29 mouse cellular contexts compared by ENCODE assay signal in the genomic region with DNA sequence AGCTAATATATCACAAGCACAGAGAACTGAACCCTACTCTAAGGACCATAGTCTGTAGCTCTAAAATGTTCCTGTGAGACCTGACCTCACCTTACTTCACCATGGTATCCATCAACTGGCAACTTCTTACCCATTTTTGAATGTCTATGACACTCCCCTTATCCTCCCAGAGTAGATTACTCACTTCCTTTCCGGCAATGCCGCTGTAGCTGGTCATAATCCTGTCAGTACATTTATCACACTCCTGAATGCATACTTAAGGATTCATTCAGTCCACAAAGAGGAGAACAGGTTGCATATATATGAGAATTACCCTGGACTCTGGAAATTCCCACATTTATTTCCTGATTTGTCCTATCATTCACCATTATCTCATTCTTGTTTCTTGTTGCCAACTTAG. TPM values are rescaled to one million over a fixed set of nuclear protein-coding genes. Genes with fewer than 3 reads are reported as not detected.
"Had no signal": no experiment of that assay in that cellular context is flagged by ENCODE, and none has a peak within 500 bp of the region (broad histone marks: within the 10 kb centered on the region; RNA-seq: fewer than 3 reads in every experiment).

No protein-coding gene starts in this region.

- H3K36me3 ChIP-seq: embryonic facial prominence, embryonic 10.5 days; embryonic facial prominence, embryonic 12.5 days; embryonic facial prominence, embryonic 13.5 days; embryonic facial prominence, embryonic 15.5 days; forebrain, embryonic 10.5 days; forebrain, embryonic 12.5 days; forebrain, embryonic 15.5 days had no signal

- H3K27ac ChIP-seq: embryonic facial prominence, embryonic 10.5 days; embryonic facial prominence, embryonic 12.5 days; embryonic facial prominence, embryonic 13.5 days; embryonic facial prominence, embryonic 15.5 days; forebrain, embryonic 10.5 days; forebrain, embryonic 12.5 days; forebrain, embryonic 13.5 days; forebrain, embryonic 15.5 days; gastrocnemius, adult 2 months; heart, adult 2 months had no signal

- H3K4me3 ChIP-seq: embryonic facial prominence, embryonic 10.5 days; embryonic facial prominence, embryonic 12.5 days; embryonic facial prominence, embryonic 13.5 days; embryonic facial prominence, embryonic 15.5 days; erythroblast, embryonic 14.5 days; forebrain, embryonic 10.5 days; forebrain, embryonic 12.5 days; forebrain, embryonic 13.5 days; forebrain, embryonic 15.5 days; gastrocnemius, adult 2 months; heart, adult 2 months had no signal

- H3K9me3 ChIP-seq: embryonic facial prominence, embryonic 10.5 days; embryonic facial prominence, embryonic 12.5 days; embryonic facial prominence, embryonic 13.5 days; embryonic facial prominence, embryonic 15.5 days; forebrain, embryonic 10.5 days; forebrain, embryonic 12.5 days; forebrain, embryonic 13.5 days; forebrain, embryonic 15.5 days had no signal

- H3K4me2 ChIP-seq: embryonic facial prominence, embryonic 12.5 days; embryonic facial prominence, embryonic 13.5 days; embryonic facial prominence, embryonic 15.5 days; forebrain, embryonic 12.5 days; forebrain, embryonic 13.5 days; forebrain, embryonic 15.5 days had no signal

- H3K27me3 ChIP-seq: embryonic facial prominence, embryonic 12.5 days; embryonic facial prominence, embryonic 13.5 days; embryonic facial prominence, embryonic 15.5 days; forebrain, embryonic 12.5 days; forebrain, embryonic 13.5 days; forebrain, embryonic 15.5 days had no signal

- H3K4me1 ChIP-seq: forebrain, embryonic 12.5 days had no signal

- DNase-seq: cerebellum, adult 9-11 months; cerebellum, postnatal 10 days; cerebellum, postnatal 14 days; cerebellum, postnatal 25 days; cerebellum, postnatal 36 days; embryo, embryonic 11 days; forebrain, postnatal 0 days; gastrocnemius, adult 2 months; gastrocnemius, postnatal 10 days; gastrocnemius, postnatal 14 days; gastrocnemius, postnatal 25 days; gastrocnemius, postnatal 36 days; heart, adult 18-20 months; heart, adult 2 months had no signal

- ATAC-seq: forebrain, embryonic 13.5 days; forebrain, embryonic 14.5 days; forebrain, embryonic 15.5 days; forebrain, embryonic 16.5 days; forebrain, postnatal 0 days had no signal

- H3K9ac ChIP-seq: embryonic facial prominence, embryonic 12.5 days; embryonic facial prominence, embryonic 13.5 days; embryonic facial prominence, embryonic 15.5 days; forebrain, embryonic 12.5 days; forebrain, embryonic 13.5 days; forebrain, embryonic 15.5 days; forebrain, postnatal 0 days had no signal

RNA-seq across cellular contexts. Expression of a gene that starts 48.8 kb away (rescaled TPM):
- polyA plus RNA-seq: cortical plate, adult 2 months; embryonic facial prominence, embryonic 10.5 days; embryonic facial prominence, embryonic 11.5 days; embryonic facial prominence, embryonic 12.5 days; embryonic facial prominence, embryonic 13.5 days; erythroblast, embryonic 14.5 days; forebrain, embryonic 10.5 days; forebrain, embryonic 11.5 days; forebrain, embryonic 12.5 days; forebrain, embryonic 13.5 days; forebrain, embryonic 14.5 days; forebrain, embryonic 15.5 days; forebrain, embryonic 16.5 days; forebrain, postnatal 0 days; frontal cortex, adult 2 months; heart, adult 2 months had no signal
